Mouse (Mus musculus): ENCODE data around the gene Otx1. TPM values are rescaled to one million over a fixed set of nuclear protein-coding genes. Genes with fewer than 3 reads are reported as not detected.
A peak's percentile ranks its signal among the peaks of the same experiment; 100 is the strongest.

The Otx1 gene
- polyA plus RNA-seq, 1 experiment from 2014 or later: 0.51 TPM

DNA sequence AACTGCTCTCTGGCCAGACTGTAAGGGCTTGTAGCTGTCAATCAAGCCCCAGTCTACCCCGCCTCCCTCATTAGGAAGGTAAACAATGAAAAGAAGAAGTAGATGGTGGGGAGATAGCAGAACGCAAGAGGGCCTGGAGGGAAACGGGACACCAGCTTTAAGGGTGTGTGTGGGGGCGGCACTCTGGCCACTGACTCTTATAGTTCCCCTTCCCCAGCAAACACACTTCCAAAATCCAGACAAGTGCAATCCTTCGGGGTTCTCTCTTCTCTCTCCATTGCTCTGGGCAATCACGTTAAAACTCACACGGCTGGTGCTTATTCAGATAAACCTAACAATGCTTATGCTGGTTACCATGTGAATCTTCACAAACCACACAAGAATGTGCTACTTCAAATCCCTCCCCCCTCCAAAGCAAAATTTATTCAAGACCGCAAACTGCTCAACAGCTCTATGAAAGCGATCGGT, 5.5 kb upstream of the Otx1 start:
- whole genome bisulfite sequencing: 15% methylated on average over 10 of the region's 10 CpGs
- peaks cover 66% of the 10 kb centered on the region for H3K27me3 ChIP-seq (replicated peaks; ENCODE audit: control insufficient read depth, insufficient read depth, low read length)
- peak overlapping the region; percentile 40 for H3K4me2 ChIP-seq (ENCODE audit: low read length)
- no peaks in the 10 kb centered on the region for H3K36me3 ChIP-seq (ENCODE audit: control insufficient read depth, insufficient read depth, low read length)
- no peak overlapping the region for H3K9ac ChIP-seq (ENCODE audit: low read depth, low read length)
- H3K27ac ChIP-seq (ENCODE audit: low read depth, low read length): no peak overlapping the region
- no peak for ATAC-seq
- H3K4me1 ChIP-seq (ENCODE audit: control insufficient read depth, insufficient read depth, low read depth, low read length): no peaks in the 10 kb centered on the region; the same call in 1 of the 2 replicates
- H3K9me3 ChIP-seq (ENCODE audit: control insufficient read depth, low read length): no peaks in the 10 kb centered on the region
- H3K4me3 ChIP-seq (ENCODE audit: low read length): no peak overlapping the region

DNA sequence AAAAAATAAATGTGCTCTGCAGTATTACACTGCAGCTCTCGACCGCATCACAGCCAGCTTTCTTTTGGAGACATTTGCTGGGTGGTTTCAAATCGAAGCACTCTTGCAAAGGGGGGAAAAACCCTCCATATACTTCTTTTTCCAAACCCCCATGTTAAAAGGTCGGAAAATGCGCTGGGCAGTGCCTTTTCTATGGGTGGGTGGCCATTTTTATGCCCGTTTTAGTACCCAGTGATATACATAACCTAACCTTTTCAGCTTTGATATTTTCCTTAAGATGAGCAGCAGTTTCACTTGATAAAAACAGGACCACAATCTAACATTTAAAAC, 5.0 kb upstream of the Otx1 start:
- Histone ChIP-seq H3K4me2 (ENCODE audit: low read length) (peak overlapping the region; percentile 40), H3K4me1 (ENCODE audit: control insufficient read depth, insufficient read depth, low read depth, low read length) (no peaks in the 10 kb centered on the region; the same call in 1 of the 2 replicates), H3K4me3 (ENCODE audit: low read length) (no peak overlapping the region), H3K27me3 (replicated peaks; ENCODE audit: control insufficient read depth, insufficient read depth, low read length) (peaks cover 66% of the 10 kb centered on the region), H3K9ac (ENCODE audit: low read depth, low read length) (no peak overlapping the region), H3K27ac (ENCODE audit: low read depth, low read length) (no peak overlapping the region), H3K9me3 (ENCODE audit: control insufficient read depth, low read length) (no peaks in the 10 kb centered on the region), H3K36me3 (ENCODE audit: control insufficient read depth, insufficient read depth, low read length) (no peaks in the 10 kb centered on the region)
- WGBS: 13% methylated on average over 6 of the region's 6 CpGs
- ATAC-seq: no peak

DNA sequence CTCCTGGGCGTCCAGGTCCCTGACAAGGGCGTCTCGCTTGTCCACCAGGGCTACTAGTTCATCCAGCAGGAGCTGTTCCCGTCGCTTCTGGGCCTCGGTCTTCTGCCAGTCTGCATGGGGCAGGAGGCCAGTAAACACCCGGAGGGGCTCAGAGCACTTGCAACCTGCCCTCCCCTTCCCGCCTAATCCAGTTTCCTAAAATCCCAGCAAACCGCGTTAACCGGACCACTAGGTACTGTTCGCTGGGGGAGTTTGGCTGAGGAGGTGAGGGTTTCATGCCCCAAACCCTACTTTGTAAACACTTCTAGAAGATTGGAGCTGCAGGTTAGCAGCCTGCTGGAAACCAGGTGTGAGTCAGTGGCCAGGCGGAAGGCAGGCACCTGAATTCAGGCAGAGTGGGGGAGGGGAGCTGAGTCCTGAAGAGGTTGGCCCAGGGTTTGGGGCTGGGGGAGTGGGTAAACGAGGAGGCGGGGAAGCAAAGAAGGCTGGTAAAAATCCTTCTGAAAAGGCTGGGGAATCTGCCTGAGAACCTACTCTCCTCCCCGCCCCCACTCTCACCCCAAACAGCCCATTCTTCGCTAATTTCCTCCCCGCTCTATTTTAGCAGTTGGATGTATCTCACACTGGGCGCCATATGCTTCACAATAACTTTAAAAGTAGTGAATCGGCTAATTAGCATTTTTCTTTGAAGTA, 4.5 kb upstream of the Otx1 start:
- Histone ChIP-seq H3K9me3 (ENCODE audit: control insufficient read depth, low read length) (no peaks in the 10 kb centered on the region), H3K4me1 (ENCODE audit: control insufficient read depth, insufficient read depth, low read depth, low read length) (no peaks in the 10 kb centered on the region; the same call in 1 of the 2 replicates), H3K36me3 (ENCODE audit: control insufficient read depth, insufficient read depth, low read length) (no peaks in the 10 kb centered on the region), H3K27ac (ENCODE audit: low read depth, low read length) (no peak overlapping the region), H3K4me3 (ENCODE audit: low read length) (0 out of 2 replicates have a peak overlapping the region, but pooled peaks have one; percentile 7), H3K9ac (ENCODE audit: low read depth, low read length) (no peak overlapping the region), H3K27me3 (replicated peaks; ENCODE audit: control insufficient read depth, insufficient read depth, low read length) (peaks cover 70% of the 10 kb centered on the region), H3K4me2 (ENCODE audit: low read length) (peak overlapping the region; percentile 10)
- WGBS: 19% methylated on average over 20 of the region's 20 CpGs
- ATAC-seq: peak; percentile 22; the same call in 1 of the 2 replicates

DNA sequence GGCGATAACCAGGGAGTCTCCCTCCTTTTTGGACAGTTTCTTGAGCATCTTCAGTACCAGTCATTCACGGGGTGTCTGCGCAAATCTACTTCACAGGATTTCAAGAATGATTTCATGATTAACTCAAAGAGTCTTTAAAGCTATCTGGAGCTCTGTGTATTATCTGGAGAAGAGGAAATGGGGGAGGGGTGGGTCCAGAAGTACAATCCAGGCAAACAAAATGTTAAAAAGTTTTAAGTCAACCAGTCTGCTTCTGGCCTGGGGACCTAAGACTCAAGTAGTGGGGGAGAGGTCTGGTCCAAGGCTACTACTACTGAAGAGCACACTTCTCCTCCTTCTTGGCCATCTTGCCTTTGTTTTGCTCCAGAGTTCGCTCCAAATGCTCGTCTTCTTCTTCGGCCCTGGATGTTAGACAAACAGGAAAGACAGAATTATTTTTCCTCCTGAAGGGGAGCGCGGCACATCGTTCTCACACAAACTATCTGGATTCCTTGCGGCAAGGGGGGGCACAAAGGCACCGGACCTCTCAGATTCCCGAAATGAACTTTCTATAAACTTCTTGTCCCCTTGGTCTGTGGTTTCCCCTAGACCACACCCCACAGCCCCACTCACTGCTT, 3.9 kb upstream of the Otx1 start:
- 0 out of 2 replicates have a peak overlapping the region, but pooled peaks have one; percentile 7 for H3K4me3 ChIP-seq (ENCODE audit: low read length)
- H3K27me3 ChIP-seq (replicated peaks; ENCODE audit: control insufficient read depth, insufficient read depth, low read length): peaks cover 73% of the 10 kb centered on the region
- peaks cover 5% of the 10 kb centered on the region for H3K4me1 ChIP-seq (ENCODE audit: control insufficient read depth, insufficient read depth, low read depth, low read length)
- H3K36me3 ChIP-seq (ENCODE audit: control insufficient read depth, insufficient read depth, low read length): no peaks in the 10 kb centered on the region
- no peak overlapping the region for H3K4me2 ChIP-seq (ENCODE audit: low read length)
- H3K9me3 ChIP-seq (ENCODE audit: control insufficient read depth, low read length): no peaks in the 10 kb centered on the region
- H3K27ac ChIP-seq (ENCODE audit: low read depth, low read length): no peak overlapping the region
- ATAC-seq: no peak
- 46% methylated on average over 12 of the region's 12 CpGs for WGBS
- H3K9ac ChIP-seq (ENCODE audit: low read depth, low read length): no peak overlapping the region

DNA sequence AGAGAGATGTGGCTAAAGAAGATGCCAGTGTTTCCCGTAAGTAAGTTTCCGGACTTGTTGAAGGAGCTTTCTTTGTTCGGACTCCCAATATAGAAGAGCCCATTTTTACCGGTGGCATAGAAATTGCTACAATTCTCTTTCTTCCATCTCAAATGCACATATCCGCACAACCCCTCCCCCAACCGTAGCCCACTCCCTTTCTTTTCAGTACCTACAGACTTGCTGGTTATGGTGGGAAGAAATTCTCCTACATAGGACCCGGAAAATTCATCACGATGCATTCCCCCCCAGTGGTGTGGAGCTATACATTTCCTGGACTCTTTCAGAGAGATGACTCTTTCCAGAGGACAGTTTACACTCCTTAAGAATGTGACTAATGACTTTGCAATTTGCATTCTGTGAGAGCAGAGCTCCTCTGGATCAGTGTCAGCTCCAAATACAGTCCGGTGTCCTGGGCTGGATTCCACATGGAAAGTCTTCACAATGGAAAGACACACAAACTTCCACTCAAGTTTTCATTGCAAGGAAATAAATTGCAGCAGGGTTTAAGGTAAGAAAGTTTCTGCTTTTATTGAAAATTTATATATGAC, 2.7 kb upstream of the Otx1 start:
- Histone ChIP-seq H3K9ac (ENCODE audit: low read depth, low read length) (no peak overlapping the region), H3K4me1 (ENCODE audit: control insufficient read depth, insufficient read depth, low read depth, low read length) (peaks cover 7% of the 10 kb centered on the region), H3K9me3 (ENCODE audit: control insufficient read depth, low read length) (no peaks in the 10 kb centered on the region), H3K36me3 (ENCODE audit: control insufficient read depth, insufficient read depth, low read length) (no peaks in the 10 kb centered on the region), H3K27ac (ENCODE audit: low read depth, low read length) (no peak overlapping the region), H3K27me3 (replicated peaks; ENCODE audit: control insufficient read depth, insufficient read depth, low read length) (peaks cover 70% of the 10 kb centered on the region), H3K4me2 (ENCODE audit: low read length) (no peak overlapping the region), H3K4me3 (ENCODE audit: low read length) (no peak overlapping the region)
- WGBS: 41% methylated on average over 9 of the region's 9 CpGs
- no peak for ATAC-seq

- peaks cover 70% of the 10 kb centered on the region for H3K27me3 ChIP-seq (replicated peaks; ENCODE audit: control insufficient read depth, insufficient read depth, low read length)
- H3K4me1 ChIP-seq (ENCODE audit: control insufficient read depth, insufficient read depth, low read depth, low read length): peaks cover 7% of the 10 kb centered on the region
- WGBS: 5% methylated on average over 18 of the region's 18 CpGs
- H3K4me2 ChIP-seq (ENCODE audit: low read length): no peak overlapping the region
- no peaks in the 10 kb centered on the region for H3K36me3 ChIP-seq (ENCODE audit: control insufficient read depth, insufficient read depth, low read length)
- no peaks in the 10 kb centered on the region for H3K9me3 ChIP-seq (ENCODE audit: control insufficient read depth, low read length)
- H3K27ac ChIP-seq (ENCODE audit: low read depth, low read length): no peak overlapping the region
- peak; percentile 40; the same call in 1 of the 2 replicates for ATAC-seq
- H3K4me3 ChIP-seq (ENCODE audit: low read length): no peak overlapping the region
- no peak overlapping the region for H3K9ac ChIP-seq (ENCODE audit: low read depth, low read length)
Observed at GRCm38 (mm10) chr11:22004331-22004841, 1.7 kb upstream of the Otx1 start.

GRCm38 (mm10) chr11:22003341-22003981, 764 bp upstream of the Otx1 start:
- no peak overlapping the region for H3K27ac ChIP-seq (ENCODE audit: low read depth, low read length)
- H3K9me3 ChIP-seq (ENCODE audit: control insufficient read depth, low read length): no peaks in the 10 kb centered on the region
- H3K4me3 ChIP-seq (ENCODE audit: low read length): peak overlapping the region; percentile 12
- ATAC-seq: no peak
- H3K4me1 ChIP-seq (ENCODE audit: control insufficient read depth, insufficient read depth, low read depth, low read length): peaks cover 7% of the 10 kb centered on the region
- H3K36me3 ChIP-seq (ENCODE audit: control insufficient read depth, insufficient read depth, low read length): no peaks in the 10 kb centered on the region
- no peak overlapping the region for H3K9ac ChIP-seq (ENCODE audit: low read depth, low read length)
- H3K27me3 ChIP-seq (replicated peaks; ENCODE audit: control insufficient read depth, insufficient read depth, low read length): peaks cover 78% of the 10 kb centered on the region
- H3K4me2 ChIP-seq (ENCODE audit: low read length): peak overlapping the region; percentile 62
- under 1% methylated on average over 31 of the region's 31 CpGs for WGBS

- Histone ChIP-seq H3K4me1 (ENCODE audit: control insufficient read depth, insufficient read depth, low read depth, low read length) (peaks cover 9% of the 10 kb centered on the region), H3K9me3 (ENCODE audit: control insufficient read depth, low read length) (no peaks in the 10 kb centered on the region), H3K27ac (ENCODE audit: low read depth, low read length) (no peak overlapping the region), H3K27me3 (replicated peaks; ENCODE audit: control insufficient read depth, insufficient read depth, low read length) (peaks cover 77% of the 10 kb centered on the region), H3K36me3 (ENCODE audit: control insufficient read depth, insufficient read depth, low read length) (no peaks in the 10 kb centered on the region), H3K9ac (ENCODE audit: low read depth, low read length) (peak overlapping the region; percentile 42), H3K4me3 (ENCODE audit: low read length) (peak overlapping the region; percentile 42), H3K4me2 (ENCODE audit: low read length) (peak overlapping the region; percentile 62)
- ATAC-seq: no peak
- WGBS: under 1% methylated on average over 28 of the region's 34 CpGs
Observed at GRCm38 (mm10) chr11:22002062-22002782, 475 bp downstream of the Otx1 start.

Measured in hindbrain, embryonic 16.5 days (tissue).